Mouse (Mus musculus): ENCODE measurements at regions not wholly inside any gene's neighbourhood (a gene's known extent, or its start where the extent isn't known, plus 50 kb on each side); places are given as distances from the start of the nearest gene placed in this dataset.
A peak's percentile ranks its signal among the peaks of the same experiment; 100 is the strongest.

DNA sequence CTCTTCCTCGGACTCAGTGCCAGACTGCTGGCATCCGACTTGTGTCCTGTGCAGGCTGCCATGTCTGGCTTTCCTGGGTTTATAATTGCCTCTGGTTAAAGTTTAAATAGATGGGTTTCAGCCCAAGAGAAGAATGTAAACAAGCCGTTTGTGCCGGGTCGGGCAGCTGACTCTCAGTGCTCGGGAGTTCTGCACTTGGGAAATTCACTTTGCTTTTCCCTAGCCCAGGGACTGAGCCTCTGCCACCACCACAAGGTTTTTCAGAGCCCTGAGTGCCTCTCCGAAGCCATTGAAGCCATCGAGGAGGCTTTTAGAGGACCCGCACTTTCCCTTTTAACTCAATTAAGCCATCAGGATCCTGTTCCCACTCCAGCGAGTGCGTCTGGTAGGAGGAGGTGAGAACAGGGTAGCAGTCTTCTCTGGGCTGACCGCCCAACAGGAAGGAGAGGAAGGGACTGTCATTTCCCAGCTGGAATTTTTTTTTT is 80.8 kb upstream of the Mkln1 start:
- Histone ChIP-seq H3K4me2 (ENCODE audit: low read length) (peak overlapping the region; percentile 56), H3K9ac (ENCODE audit: low read length) (no peak overlapping the region), H3K27me3 (ENCODE audit: control insufficient read depth, insufficient read depth, low read length) (no peaks in the 10 kb centered on the region), H3K9me3 (ENCODE audit: control insufficient read depth, low read length) (no peaks in the 10 kb centered on the region), H3K4me1 (ENCODE audit: control insufficient read depth in 2 of 2, insufficient read depth in 2 of 2, low read length in 2 of 2) (peaks cover 14 to 22% of the 10 kb centered on the region in 2 experiments; a peak in 3 of 4 replicates), H3K4me3 (ENCODE audit: control insufficient read depth in 1 of 2, insufficient read depth in 1 of 2, low read depth in 1 of 2, low read length in 2 of 2) (peak overlapping the region; percentile 3 to 17; a peak in 2 of 4 replicates), H3K36me3 (ENCODE audit: control insufficient read depth, insufficient read depth, low read length) (no peaks in the 10 kb centered on the region), H3K27ac (replicated peaks in 1 of 2; ENCODE audit: control insufficient read depth in 1 of 2, insufficient read depth in 1 of 2, low read depth in 2 of 2, low read length in 2 of 2) (0 out of 4 replicates have a peak overlapping the region, but pooled peaks of 1 of the 2 experiments have one; percentile 26)
- WGBS: 6% methylated on average over 11 of the region's 12 CpGs
- no peak for ATAC-seq (ENCODE audit: insufficient number of reproducible peaks, insufficient read depth, low FRiP score, low read depth)

GRCm38 (mm10) chr6:31318506-31318905 is 80.0 kb upstream of the Mkln1 start:
- WGBS: 2% methylated on average over 11 of the region's 11 CpGs
- Histone ChIP-seq H3K9ac (ENCODE audit: low read length) (no peak overlapping the region), H3K4me2 (ENCODE audit: low read length) (peak overlapping the region; percentile 56), H3K36me3 (ENCODE audit: control insufficient read depth, insufficient read depth, low read length) (no peaks in the 10 kb centered on the region), H3K9me3 (ENCODE audit: control insufficient read depth, low read length) (no peaks in the 10 kb centered on the region), H3K27ac (replicated peaks in 1 of 2; ENCODE audit: control insufficient read depth in 1 of 2, insufficient read depth in 1 of 2, low read depth in 2 of 2, low read length in 2 of 2) (no peak overlapping the region), H3K4me3 (ENCODE audit: control insufficient read depth in 1 of 2, insufficient read depth in 1 of 2, low read depth in 1 of 2, low read length in 2 of 2) (peak overlapping the region in 1 of 2 experiments; percentile 3; a peak in 1 of 4 replicates), H3K27me3 (ENCODE audit: control insufficient read depth, insufficient read depth, low read length) (no peaks in the 10 kb centered on the region), H3K4me1 (ENCODE audit: control insufficient read depth in 2 of 2, insufficient read depth in 2 of 2, low read length in 2 of 2) (peaks cover 14 to 22% of the 10 kb centered on the region in 2 experiments; a peak in 3 of 4 replicates)
- ATAC-seq (ENCODE audit: insufficient number of reproducible peaks, insufficient read depth, low FRiP score, low read depth): peak; percentile 47; the same call in 1 of the 2 replicates

DNA sequence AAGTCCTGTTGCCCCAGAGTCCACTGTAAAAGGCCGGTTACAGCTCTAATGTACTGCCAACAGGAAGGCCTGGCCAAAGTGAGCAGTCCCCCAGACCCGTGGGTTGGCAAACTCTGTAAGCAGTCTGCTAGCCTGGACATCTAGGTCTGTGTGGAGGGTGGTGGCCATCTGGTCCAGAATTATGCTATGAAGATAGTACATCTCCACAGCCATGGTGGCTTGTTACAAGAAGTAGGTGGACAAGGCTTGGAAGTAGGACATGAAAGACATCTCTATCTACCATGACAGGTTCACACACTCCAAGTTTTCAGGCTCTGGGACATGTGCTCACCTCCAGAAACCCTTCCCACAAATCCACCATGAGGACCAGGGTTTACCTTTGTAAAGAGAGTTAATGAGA is 79.1 kb upstream of the Mkln1 start:
- Histone ChIP-seq H3K9ac (ENCODE audit: low read length) (no peak overlapping the region), H3K27ac (replicated peaks in 1 of 2; ENCODE audit: control insufficient read depth in 1 of 2, insufficient read depth in 1 of 2, low read depth in 2 of 2, low read length in 2 of 2) (no peak overlapping the region), H3K4me3 (ENCODE audit: control insufficient read depth in 1 of 2, insufficient read depth in 1 of 2, low read depth in 1 of 2, low read length in 2 of 2) (no peak overlapping the region), H3K4me2 (ENCODE audit: low read length) (no peak overlapping the region), H3K27me3 (ENCODE audit: control insufficient read depth, insufficient read depth, low read length) (no peaks in the 10 kb centered on the region), H3K36me3 (ENCODE audit: control insufficient read depth, insufficient read depth, low read length) (no peaks in the 10 kb centered on the region), H3K4me1 (ENCODE audit: control insufficient read depth in 2 of 2, insufficient read depth in 2 of 2, low read length in 2 of 2) (peaks cover 14 to 18% of the 10 kb centered on the region in 2 experiments; a peak in 3 of 4 replicates), H3K9me3 (ENCODE audit: control insufficient read depth, low read length) (no peaks in the 10 kb centered on the region)
- ATAC-seq (ENCODE audit: insufficient number of reproducible peaks, insufficient read depth, low FRiP score, low read depth): no peak
- 62% methylated on average over 2 of the region's 2 CpGs for WGBS

DNA sequence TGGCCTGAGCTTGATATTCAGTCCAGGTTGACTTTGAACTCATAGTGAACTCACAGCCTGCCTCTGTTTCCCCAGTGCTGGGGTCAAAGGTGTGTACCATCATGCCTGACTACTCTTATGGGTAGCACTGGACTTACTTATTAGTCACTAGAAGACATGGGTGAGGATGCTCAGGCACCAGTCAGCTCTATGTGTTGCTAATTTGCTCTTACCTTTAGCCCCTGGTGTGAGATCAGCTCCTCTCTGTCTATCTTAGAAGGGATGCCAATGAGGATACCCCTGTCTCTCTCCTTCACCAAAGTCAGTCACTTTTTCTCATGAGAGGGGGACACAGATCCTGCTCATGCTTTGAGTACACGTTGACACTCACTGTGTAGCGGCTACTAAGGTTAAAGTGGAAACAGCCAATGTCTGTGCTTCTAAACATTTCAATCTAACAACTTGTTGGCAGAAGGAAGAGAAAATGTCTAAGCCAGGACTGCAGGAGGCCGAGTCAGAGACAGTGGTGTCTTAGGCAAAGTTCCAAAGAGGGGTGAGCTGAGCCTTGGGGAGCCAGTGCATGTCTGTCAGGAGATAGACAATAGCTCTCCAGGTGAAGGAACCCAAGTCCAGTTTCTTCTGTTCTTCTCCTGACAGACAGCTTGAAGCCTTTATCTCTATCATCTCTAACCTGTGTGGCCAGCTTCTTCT is 78.2 kb upstream of the Mkln1 start:
- no peaks in the 10 kb centered on the region for H3K9me3 ChIP-seq (ENCODE audit: control insufficient read depth, low read length)
- no peak overlapping the region for H3K9ac ChIP-seq (ENCODE audit: low read length)
- WGBS: 75% methylated on average over 3 of the region's 3 CpGs
- no peaks in the 10 kb centered on the region for H3K36me3 ChIP-seq (ENCODE audit: control insufficient read depth, insufficient read depth, low read length)
- H3K4me2 ChIP-seq (ENCODE audit: low read length): no peak overlapping the region
- ATAC-seq (ENCODE audit: insufficient number of reproducible peaks, insufficient read depth, low FRiP score, low read depth): no peak
- no peaks in the 10 kb centered on the region for H3K27me3 ChIP-seq (ENCODE audit: control insufficient read depth, insufficient read depth, low read length)
- peaks cover 14 to 18% of the 10 kb centered on the region in 2 experiments; a peak in 3 of 4 replicates for H3K4me1 ChIP-seq (ENCODE audit: control insufficient read depth in 2 of 2, insufficient read depth in 2 of 2, low read length in 2 of 2)
- no peak overlapping the region for H3K27ac ChIP-seq (replicated peaks in 1 of 2; ENCODE audit: control insufficient read depth in 1 of 2, insufficient read depth in 1 of 2, low read depth in 2 of 2, low read length in 2 of 2)
- no peak overlapping the region for H3K4me3 ChIP-seq (ENCODE audit: control insufficient read depth in 1 of 2, insufficient read depth in 1 of 2, low read depth in 1 of 2, low read length in 2 of 2)

DNA sequence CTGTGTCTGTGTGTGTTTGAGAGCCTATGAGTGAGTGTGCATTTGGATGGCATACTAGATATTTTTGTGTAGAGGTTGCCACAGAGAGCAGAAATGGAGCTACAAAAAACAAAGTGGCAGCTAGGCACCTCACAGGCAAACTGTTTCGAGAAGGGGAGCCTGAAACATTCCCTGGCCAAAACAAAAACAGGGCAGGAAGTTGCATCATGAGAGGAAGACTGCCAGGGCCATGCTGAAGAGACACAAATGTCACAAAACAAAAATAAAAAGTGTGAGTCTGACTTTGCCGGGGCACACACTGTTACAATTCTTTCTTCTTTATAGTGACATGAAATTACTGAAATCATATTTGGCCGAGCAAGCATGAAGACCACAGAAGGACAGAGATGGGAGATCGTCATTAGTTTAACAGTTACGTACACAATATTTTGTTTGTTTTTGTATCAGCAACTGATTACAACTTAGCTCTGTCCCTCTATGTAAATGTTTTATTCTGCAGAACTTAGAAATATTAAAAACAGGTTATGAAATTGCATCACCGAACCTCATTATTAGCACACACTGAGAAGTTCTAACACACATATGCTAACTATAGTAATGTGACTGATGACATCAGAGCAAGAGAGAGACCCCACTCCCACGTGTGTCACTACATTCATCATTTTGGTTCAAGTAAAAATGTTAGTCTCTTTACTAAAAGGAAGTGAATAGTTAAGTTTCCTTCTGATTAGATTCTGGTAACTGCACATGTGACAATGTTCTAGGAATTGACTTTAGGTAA is 77.3 kb upstream of the Mkln1 start:
- H3K9ac ChIP-seq (ENCODE audit: low read length): no peak overlapping the region
- H3K27me3 ChIP-seq (ENCODE audit: control insufficient read depth, insufficient read depth, low read length): no peaks in the 10 kb centered on the region
- no peaks in the 10 kb centered on the region for H3K9me3 ChIP-seq (ENCODE audit: control insufficient read depth, low read length)
- 70% methylated on average over 7 of the region's 7 CpGs for WGBS
- H3K4me1 ChIP-seq (ENCODE audit: control insufficient read depth in 2 of 2, insufficient read depth in 2 of 2, low read length in 2 of 2): peaks cover 14 to 18% of the 10 kb centered on the region in 2 experiments; a peak in 3 of 4 replicates
- no peak overlapping the region for H3K4me2 ChIP-seq (ENCODE audit: low read length)
- H3K4me3 ChIP-seq (ENCODE audit: control insufficient read depth in 1 of 2, insufficient read depth in 1 of 2, low read depth in 1 of 2, low read length in 2 of 2): no peak overlapping the region
- ATAC-seq (ENCODE audit: insufficient number of reproducible peaks, insufficient read depth, low FRiP score, low read depth): no peak
- no peaks in the 10 kb centered on the region for H3K36me3 ChIP-seq (ENCODE audit: control insufficient read depth, insufficient read depth, low read length)
- H3K27ac ChIP-seq (replicated peaks in 1 of 2; ENCODE audit: control insufficient read depth in 1 of 2, insufficient read depth in 1 of 2, low read depth in 2 of 2, low read length in 2 of 2): 0 out of 4 replicates have a peak overlapping the region, but pooled peaks of 1 of the 2 experiments have one; percentile 19

- Histone ChIP-seq H3K9ac (ENCODE audit: low read length) (no peak overlapping the region), H3K4me1 (ENCODE audit: control insufficient read depth in 2 of 2, insufficient read depth in 2 of 2, low read length in 2 of 2) (peaks cover 14 to 18% of the 10 kb centered on the region in 2 experiments; a peak in 3 of 4 replicates), H3K36me3 (ENCODE audit: control insufficient read depth, insufficient read depth, low read length) (no peaks in the 10 kb centered on the region), H3K4me3 (ENCODE audit: control insufficient read depth in 1 of 2, insufficient read depth in 1 of 2, low read depth in 1 of 2, low read length in 2 of 2) (no peak overlapping the region), H3K27me3 (ENCODE audit: control insufficient read depth, insufficient read depth, low read length) (no peaks in the 10 kb centered on the region), H3K9me3 (ENCODE audit: control insufficient read depth, low read length) (no peaks in the 10 kb centered on the region), H3K4me2 (ENCODE audit: low read length) (no peak overlapping the region), H3K27ac (replicated peaks in 1 of 2; ENCODE audit: control insufficient read depth in 1 of 2, insufficient read depth in 1 of 2, low read depth in 2 of 2, low read length in 2 of 2) (0 out of 4 replicates have a peak overlapping the region, but pooled peaks of 1 of the 2 experiments have one; percentile 19)
- WGBS: 31% methylated on average over 10 of the region's 10 CpGs
- no peak for ATAC-seq (ENCODE audit: insufficient number of reproducible peaks, insufficient read depth, low FRiP score, low read depth)
These were observed 76.6 kb upstream of the Mkln1 start for GRCm38 (mm10) chr6:31321902-31322301.

DNA sequence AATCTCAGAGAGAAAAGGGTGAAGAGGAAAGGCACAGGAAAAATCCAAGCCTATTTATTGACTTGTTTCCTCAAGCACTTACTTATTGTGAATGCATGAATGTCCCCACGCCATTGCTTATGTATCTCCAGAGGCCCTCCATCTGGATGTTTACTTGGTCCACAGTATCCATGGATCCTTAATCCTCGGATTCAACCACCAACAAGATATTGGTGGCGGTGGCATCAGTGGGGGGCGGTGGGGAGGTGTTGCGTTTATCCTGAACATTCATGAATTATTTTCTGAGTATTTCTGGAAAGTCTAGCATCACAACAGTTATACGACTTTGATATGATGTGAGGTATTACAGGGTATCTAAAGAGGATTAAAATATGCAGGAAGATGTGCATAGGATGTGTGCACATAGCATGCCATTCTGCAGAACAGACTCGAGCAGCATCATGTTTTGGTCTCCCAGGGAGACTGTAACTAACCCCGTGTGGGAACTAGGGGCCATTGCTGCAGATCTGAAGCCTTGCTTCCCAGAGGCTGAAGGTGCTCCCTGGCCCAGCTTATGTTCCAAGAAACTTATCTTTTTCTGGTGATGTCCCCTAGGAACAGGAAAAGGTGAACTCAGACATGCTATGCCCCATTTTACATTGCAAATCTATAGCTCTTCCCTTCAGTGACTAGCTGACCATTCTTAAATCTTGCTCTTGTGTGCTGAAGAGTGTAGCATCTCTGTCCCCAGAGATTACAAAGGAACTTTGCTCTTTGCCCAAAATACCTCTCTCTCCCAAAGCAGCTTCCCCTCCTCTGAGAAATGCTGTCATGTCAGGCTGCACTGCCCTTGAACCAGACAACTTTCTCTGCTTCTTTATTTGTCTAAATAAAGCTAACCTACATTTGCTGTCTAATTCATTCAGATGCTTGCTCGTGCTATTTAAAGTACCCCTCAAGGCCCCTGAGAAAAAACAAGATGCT is 75.0 kb upstream of the Mkln1 start:
- Histone ChIP-seq H3K4me3 (ENCODE audit: control insufficient read depth in 1 of 2, insufficient read depth in 1 of 2, low read depth in 1 of 2, low read length in 2 of 2) (no peak overlapping the region), H3K9me3 (ENCODE audit: control insufficient read depth, low read length) (no peaks in the 10 kb centered on the region), H3K4me2 (ENCODE audit: low read length) (no peak overlapping the region), H3K9ac (ENCODE audit: low read length) (no peak overlapping the region), H3K27me3 (ENCODE audit: control insufficient read depth, insufficient read depth, low read length) (no peaks in the 10 kb centered on the region), H3K27ac (replicated peaks in 1 of 2; ENCODE audit: control insufficient read depth in 1 of 2, insufficient read depth in 1 of 2, low read depth in 2 of 2, low read length in 2 of 2) (no peak overlapping the region), H3K4me1 (ENCODE audit: control insufficient read depth in 2 of 2, insufficient read depth in 2 of 2, low read length in 2 of 2) (peaks cover 7 to 10% of the 10 kb centered on the region in 2 experiments; a peak in 3 of 4 replicates), H3K36me3 (ENCODE audit: control insufficient read depth, insufficient read depth, low read length) (no peaks in the 10 kb centered on the region)
- no peak for ATAC-seq (ENCODE audit: insufficient number of reproducible peaks, insufficient read depth, low FRiP score, low read depth)
- WGBS: 74% methylated on average over 9 of the region's 9 CpGs
